Mouse (Mus musculus): ENCODE measurements at regions not wholly inside any gene's neighbourhood (a gene's known extent, or its start where the extent isn't known, plus 50 kb on each side); places are given as distances from the start of the nearest gene placed in this dataset.

DNA sequence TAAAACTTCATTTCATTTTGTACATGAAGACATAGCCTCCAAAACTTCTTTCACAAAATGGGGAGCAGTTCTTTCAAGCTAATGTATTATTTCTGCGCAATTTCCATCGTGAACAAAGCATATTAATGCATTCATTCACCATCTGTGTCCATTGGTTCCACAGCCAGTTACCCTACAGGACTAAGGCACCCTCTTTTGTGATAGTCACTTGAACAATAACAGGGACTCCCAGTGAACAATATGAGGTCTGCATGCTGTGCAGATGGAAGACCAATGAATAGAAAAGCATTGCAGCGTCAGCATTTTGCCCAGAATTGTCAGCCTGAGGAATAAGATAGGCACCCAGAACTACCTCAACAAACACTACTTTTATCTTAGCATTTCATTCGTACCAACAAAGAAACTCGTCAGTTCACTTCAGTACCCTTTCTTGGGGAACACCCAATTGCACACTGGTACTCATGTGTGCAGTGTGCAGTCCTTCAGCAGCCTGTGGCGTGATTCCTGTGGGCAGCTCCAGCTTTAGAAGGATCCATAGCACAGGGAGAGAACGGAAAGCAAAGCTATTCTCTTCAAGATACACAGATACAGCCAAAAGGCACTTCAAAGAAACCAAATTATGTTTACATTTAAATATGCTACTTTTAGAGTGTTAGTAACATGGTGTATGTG, 476.2 kb upstream of the Nr3c2 start:
- no peaks in the 10 kb centered on the region for H3K9me3 ChIP-seq (ENCODE audit: control insufficient read depth, low read length)
- whole genome bisulfite sequencing, result 84% methylated on average over 7 of the region's 7 CpGs

DNA sequence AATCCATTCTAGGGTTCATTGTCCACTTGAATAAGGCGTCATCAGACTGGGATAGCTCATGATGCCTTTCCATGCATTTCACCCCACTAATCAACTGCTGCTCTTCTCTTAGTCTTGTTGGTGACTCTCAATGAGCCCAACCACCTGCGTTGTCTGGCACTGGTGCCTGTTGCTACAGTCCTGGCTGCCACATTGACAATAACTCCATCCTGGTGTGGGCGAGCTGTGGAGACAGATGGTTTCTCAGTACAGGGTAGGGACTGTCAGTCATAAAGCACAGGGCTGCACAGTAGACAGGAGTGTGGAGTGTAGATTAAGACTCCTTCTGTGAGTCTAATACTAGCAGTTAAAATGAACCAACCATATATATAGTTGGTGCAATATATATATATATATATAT, 469.4 kb upstream of the Nr3c2 start:
- Histone ChIP-seq H3K36me3 (ENCODE audit: control insufficient read depth, insufficient read depth, low read length) (no peaks in the 10 kb centered on the region), H3K4me1 (replicated peaks; ENCODE audit: control insufficient read depth, insufficient read depth) (no peaks in the 10 kb centered on the region), H3K4me3 (ENCODE audit: low read depth, low read length) (no peak overlapping the region), H3K9me3 (ENCODE audit: control insufficient read depth, low read length) (no peaks in the 10 kb centered on the region), H3K27ac (replicated peaks) (no peak overlapping the region), H3K9ac (ENCODE audit: low read length) (no peak overlapping the region), H3K4me2 (replicated peaks; ENCODE audit: low read depth) (no peak overlapping the region), H3K27me3 (ENCODE audit: control insufficient read depth, insufficient read depth, low read length) (no peaks in the 10 kb centered on the region)
- TF ChIP-seq CTCF (IDR thresholded peaks at IDR 0.05; ENCODE audit: low read depth) (no peak), EP300 (optimal IDR thresholded peaks at IDR 0.05) (no peak)
- DNase-seq (ENCODE audit: low spot score), result no peak
- 87% methylated on average over 3 of the region's 3 CpGs for WGBS
- ATAC-seq (ENCODE audit: low FRiP score, low TSS enrichment), result no peak

More for the DNA sequence above, 476.2 kb upstream of the Nr3c2 start:
- H3K27ac ChIP-seq (replicated peaks), result no peak overlapping the region
- no peaks in the 10 kb centered on the region for H3K36me3 ChIP-seq (ENCODE audit: control insufficient read depth, insufficient read depth, low read length)
- no peaks in the 10 kb centered on the region for H3K27me3 ChIP-seq (ENCODE audit: control insufficient read depth, insufficient read depth, low read length)
- H3K4me3 ChIP-seq (ENCODE audit: low read depth, low read length), result no peak overlapping the region
- no peak overlapping the region for H3K9ac ChIP-seq (ENCODE audit: low read length)
- no peaks in the 10 kb centered on the region for H3K4me1 ChIP-seq (replicated peaks; ENCODE audit: control insufficient read depth, insufficient read depth)
- DNase-seq (ENCODE audit: low spot score) (no peak), ATAC-seq (ENCODE audit: low FRiP score, low TSS enrichment) (no peak)
- no peak overlapping the region for H3K4me2 ChIP-seq (replicated peaks; ENCODE audit: low read depth)
- TF ChIP-seq CTCF (IDR thresholded peaks at IDR 0.05; ENCODE audit: low read depth) (no peak), EP300 (optimal IDR thresholded peaks at IDR 0.05) (no peak)

DNA sequence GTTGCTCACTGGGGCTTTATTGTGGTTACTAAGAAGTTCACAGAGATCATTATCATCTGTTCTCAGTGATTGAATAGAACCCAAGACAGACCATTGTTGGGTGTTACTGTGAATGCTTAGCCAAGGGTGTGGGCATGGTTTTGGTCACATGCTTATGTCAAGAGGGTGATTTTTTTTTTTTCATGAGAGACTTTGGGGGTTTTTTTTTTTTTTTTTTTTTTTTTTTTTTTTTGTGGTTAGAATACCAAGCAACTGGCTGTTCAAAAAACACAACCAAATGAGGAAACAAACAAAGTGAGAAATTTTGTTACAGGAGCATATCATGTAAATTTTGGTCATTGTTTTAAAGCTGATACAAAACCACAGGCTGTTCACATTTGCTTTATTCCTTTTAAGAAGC, 466.4 kb upstream of the Nr3c2 start:
- Histone ChIP-seq H3K9me3 (ENCODE audit: control insufficient read depth, low read length) (no peaks in the 10 kb centered on the region), H3K4me2 (replicated peaks; ENCODE audit: low read depth) (no peak overlapping the region), H3K4me3 (ENCODE audit: low read depth, low read length) (no peak overlapping the region), H3K9ac (ENCODE audit: low read length) (no peak overlapping the region), H3K4me1 (replicated peaks; ENCODE audit: control insufficient read depth, insufficient read depth) (no peaks in the 10 kb centered on the region), H3K36me3 (ENCODE audit: control insufficient read depth, insufficient read depth, low read length) (no peaks in the 10 kb centered on the region), H3K27ac (replicated peaks) (no peak overlapping the region), H3K27me3 (ENCODE audit: control insufficient read depth, insufficient read depth, low read length) (no peaks in the 10 kb centered on the region)
- DNase-seq (ENCODE audit: low spot score) (no peak), ATAC-seq (ENCODE audit: low FRiP score, low TSS enrichment) (no peak)
- TF ChIP-seq EP300 (optimal IDR thresholded peaks at IDR 0.05) (no peak), CTCF (IDR thresholded peaks at IDR 0.05; ENCODE audit: low read depth) (no peak)

DNA sequence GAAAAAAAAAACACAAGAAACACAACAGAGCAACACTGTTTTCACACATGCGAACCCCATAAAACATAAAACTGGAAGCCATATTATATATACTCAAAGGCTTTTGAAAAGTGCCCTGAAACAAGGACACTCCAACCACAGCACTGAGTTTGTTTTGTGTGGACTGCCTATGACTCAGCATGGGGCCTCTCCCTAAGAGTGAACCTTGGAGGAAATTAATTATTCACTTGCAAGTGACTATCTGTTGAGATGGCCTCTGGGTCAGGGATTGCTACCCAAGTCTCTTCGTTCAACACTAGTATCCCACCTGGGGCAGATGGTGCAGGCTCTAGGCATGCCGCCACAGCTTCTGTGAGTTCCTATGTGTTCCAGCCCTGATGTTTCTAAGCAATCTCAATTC, 461.3 kb upstream of the Nr3c2 start:
- Histone ChIP-seq H3K36me3 (ENCODE audit: control insufficient read depth, insufficient read depth, low read length) (no peaks in the 10 kb centered on the region), H3K9ac (ENCODE audit: low read length) (no peak overlapping the region), H3K27ac (replicated peaks) (no peak overlapping the region), H3K4me1 (replicated peaks; ENCODE audit: control insufficient read depth, insufficient read depth) (no peaks in the 10 kb centered on the region), H3K4me2 (replicated peaks; ENCODE audit: low read depth) (no peak overlapping the region), H3K4me3 (ENCODE audit: low read depth, low read length) (no peak overlapping the region), H3K27me3 (ENCODE audit: control insufficient read depth, insufficient read depth, low read length) (no peaks in the 10 kb centered on the region), H3K9me3 (ENCODE audit: control insufficient read depth, low read length) (no peaks in the 10 kb centered on the region)
- ATAC-seq (ENCODE audit: low FRiP score, low TSS enrichment) (peak; percentile 68; the same call in 1 of the 2 replicates), DNase-seq (ENCODE audit: low spot score) (no peak)
- 84% methylated on average over 3 of the region's 3 CpGs for WGBS
- no peak for TF ChIP-seq EP300 (optimal IDR thresholded peaks at IDR 0.05)
- TF ChIP-seq CTCF (IDR thresholded peaks at IDR 0.05; ENCODE audit: low read depth), result no peak

DNA sequence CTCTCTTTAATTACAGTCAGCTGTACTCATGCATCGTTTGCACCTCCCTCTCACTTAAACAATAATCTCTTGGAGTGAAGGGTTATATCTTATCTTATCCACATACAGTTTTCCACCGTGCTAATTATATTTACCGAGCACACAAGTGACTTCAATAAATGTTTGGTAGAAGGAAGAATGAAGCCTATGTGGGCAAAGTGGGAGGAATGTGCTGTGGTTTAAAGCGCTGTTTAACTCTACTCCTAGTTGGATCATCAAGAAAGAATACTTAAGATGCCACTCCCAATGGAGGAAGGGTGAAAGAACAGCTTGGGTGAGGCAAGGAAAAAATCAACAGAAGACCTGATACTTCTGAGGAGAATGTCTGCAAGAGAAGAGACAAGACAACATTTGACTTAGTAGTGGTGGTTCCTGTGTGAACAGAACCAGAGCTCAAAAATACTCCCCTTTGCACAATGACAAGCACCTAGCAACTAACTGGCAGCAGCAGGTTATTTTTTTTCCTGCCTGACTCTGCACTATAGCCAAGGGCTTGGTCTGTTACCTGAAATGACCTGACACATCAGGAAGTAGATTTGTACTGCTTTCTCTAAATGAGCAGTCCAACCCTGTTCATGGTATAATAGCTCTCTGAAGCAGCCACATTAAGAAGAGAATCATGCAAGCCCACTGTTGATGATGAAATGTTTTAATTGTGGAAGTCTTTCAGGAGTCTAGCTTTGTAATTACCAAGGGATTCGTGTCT, 424.6 kb upstream of the Nr3c2 start:
- no peak overlapping the region for H3K27ac ChIP-seq (replicated peaks)
- DNase-seq (ENCODE audit: low spot score) (peak; percentile 17), ATAC-seq (ENCODE audit: low FRiP score, low TSS enrichment) (peak; percentile 94)
- 58% methylated on average over 5 of the region's 5 CpGs for WGBS
- no peak overlapping the region for H3K4me3 ChIP-seq (ENCODE audit: low read depth, low read length)
- H3K4me1 ChIP-seq (replicated peaks; ENCODE audit: control insufficient read depth, insufficient read depth), result no peaks in the 10 kb centered on the region
- no peaks in the 10 kb centered on the region for H3K36me3 ChIP-seq (ENCODE audit: control insufficient read depth, insufficient read depth, low read length)
- H3K27me3 ChIP-seq (ENCODE audit: control insufficient read depth, insufficient read depth, low read length), result no peaks in the 10 kb centered on the region
- no peak for TF ChIP-seq EP300 (optimal IDR thresholded peaks at IDR 0.05)
- no peak for TF ChIP-seq CTCF (IDR thresholded peaks at IDR 0.05; ENCODE audit: low read depth)
- H3K4me2 ChIP-seq (replicated peaks; ENCODE audit: low read depth), result no peak overlapping the region
- no peaks in the 10 kb centered on the region for H3K9me3 ChIP-seq (ENCODE audit: control insufficient read depth, low read length)
- no peak overlapping the region for H3K9ac ChIP-seq (ENCODE audit: low read length)

DNA sequence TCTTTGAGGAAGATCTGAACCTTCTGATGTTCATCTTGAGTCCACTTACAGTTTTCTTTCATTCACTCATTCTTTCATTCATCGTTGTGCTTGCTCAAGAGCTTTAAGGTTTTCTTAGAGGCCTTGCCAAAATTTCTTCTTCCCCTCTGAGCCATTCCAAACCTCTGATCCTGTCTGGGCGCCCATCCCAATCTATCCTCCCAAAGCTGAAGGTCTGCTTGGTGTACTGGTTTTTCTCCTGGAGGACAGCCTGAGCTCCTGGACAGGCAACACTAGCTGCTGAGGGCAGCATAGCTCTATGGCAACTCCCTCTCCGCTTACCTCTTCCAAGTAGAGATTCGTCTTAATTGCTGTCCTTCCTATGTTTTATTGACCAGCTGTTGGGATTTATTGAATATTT, 420.3 kb upstream of the Nr3c2 start:
- 69% methylated on average over 4 of the region's 4 CpGs for WGBS
- Histone ChIP-seq H3K27ac (replicated peaks) (no peak overlapping the region), H3K9me3 (ENCODE audit: control insufficient read depth, low read length) (no peaks in the 10 kb centered on the region), H3K36me3 (ENCODE audit: control insufficient read depth, insufficient read depth, low read length) (no peaks in the 10 kb centered on the region), H3K4me3 (ENCODE audit: low read depth, low read length) (no peak overlapping the region), H3K27me3 (ENCODE audit: control insufficient read depth, insufficient read depth, low read length) (no peaks in the 10 kb centered on the region), H3K9ac (ENCODE audit: low read length) (no peak overlapping the region), H3K4me1 (replicated peaks; ENCODE audit: control insufficient read depth, insufficient read depth) (no peaks in the 10 kb centered on the region), H3K4me2 (replicated peaks; ENCODE audit: low read depth) (no peak overlapping the region)
- TF ChIP-seq CTCF (IDR thresholded peaks at IDR 0.05; ENCODE audit: low read depth) (peak; percentile 32), EP300 (optimal IDR thresholded peaks at IDR 0.05) (no peak)
- ATAC-seq (ENCODE audit: low FRiP score, low TSS enrichment) (no peak), DNase-seq (ENCODE audit: low spot score) (no peak)

All from stomach, postnatal 0 days (tissue).